Mouse (Mus musculus): ENCODE measurements at regions not wholly inside any gene's neighbourhood (a gene's known extent, or its start where the extent isn't known, plus 50 kb on each side); places are given as distances from the start of the nearest gene placed in this dataset.
"Not testable (repeated sequence)": the region's sequence is repeated elsewhere in the genome, so short reads cannot be mapped to it uniquely, and the experiment has no call there.

DNA sequence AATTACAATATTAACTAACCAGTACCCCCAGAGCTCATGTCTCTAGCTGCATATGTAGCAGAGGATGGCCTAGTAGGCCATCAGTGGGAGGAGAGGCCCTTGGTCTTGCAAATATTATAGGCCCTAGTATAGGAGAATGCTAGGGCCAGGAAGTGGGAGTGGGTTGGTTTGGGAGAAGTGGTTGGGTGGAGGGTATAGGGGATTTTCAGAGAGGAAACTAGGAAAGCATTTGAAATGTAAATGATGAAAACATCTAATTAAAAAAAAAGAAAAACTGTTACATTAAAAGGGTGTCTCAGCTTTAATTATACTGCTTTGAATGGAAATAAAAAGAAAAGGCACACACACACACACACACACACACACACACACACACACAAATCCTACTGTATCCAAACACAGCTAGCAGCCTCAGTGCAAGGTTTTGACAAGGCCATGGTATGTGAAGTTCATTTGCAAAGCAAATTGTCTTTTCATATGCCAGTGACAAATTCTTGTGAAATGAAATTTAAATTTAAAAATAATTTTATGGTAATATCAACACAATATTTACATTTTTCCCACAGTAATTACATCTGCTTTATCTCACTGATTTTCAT lies 180.6 kb downstream of the Casp12 start:
- Histone ChIP-seq H3K27me3 (ENCODE audit: control insufficient read depth, insufficient read depth, low read length) (no peaks in the 10 kb centered on the region), H3K27ac (ENCODE audit: control insufficient read depth, insufficient read depth, low read depth, low read length) (no peak overlapping the region), H3K4me3 (ENCODE audit: control insufficient read depth, low read depth, low read length) (no peak overlapping the region), H3K36me3 (ENCODE audit: control insufficient read depth, insufficient read depth, low read length) (no peaks in the 10 kb centered on the region), H3K4me1 (ENCODE audit: control insufficient read depth, insufficient read depth, low read length) (no peaks in the 10 kb centered on the region)
- TF ChIP-seq CTCF (IDR thresholded peaks at IDR 0.05; ENCODE audit: control insufficient read depth, insufficient read depth, insufficient replicate concordance, low read depth, low read length): no peak
- TF ChIP-seq POLR2A (IDR thresholded peaks at IDR 0.05; ENCODE audit: control insufficient read depth, low read depth, low read length): no peak

GRCm38 (mm10) chr9:5542604-5543003 lies 197.4 kb downstream of the Casp12 start:
- Histone ChIP-seq H3K36me3 (ENCODE audit: control insufficient read depth, insufficient read depth, low read length) (no peaks in the 10 kb centered on the region), H3K27me3 (ENCODE audit: control insufficient read depth, insufficient read depth, low read length) (no peaks in the 10 kb centered on the region)
- no peak for TF ChIP-seq POLR2A (IDR thresholded peaks at IDR 0.05; ENCODE audit: control insufficient read depth, low read depth, low read length)
- no peak for TF ChIP-seq CTCF (IDR thresholded peaks at IDR 0.05; ENCODE audit: control insufficient read depth, insufficient read depth, insufficient replicate concordance, low read depth, low read length)

DNA sequence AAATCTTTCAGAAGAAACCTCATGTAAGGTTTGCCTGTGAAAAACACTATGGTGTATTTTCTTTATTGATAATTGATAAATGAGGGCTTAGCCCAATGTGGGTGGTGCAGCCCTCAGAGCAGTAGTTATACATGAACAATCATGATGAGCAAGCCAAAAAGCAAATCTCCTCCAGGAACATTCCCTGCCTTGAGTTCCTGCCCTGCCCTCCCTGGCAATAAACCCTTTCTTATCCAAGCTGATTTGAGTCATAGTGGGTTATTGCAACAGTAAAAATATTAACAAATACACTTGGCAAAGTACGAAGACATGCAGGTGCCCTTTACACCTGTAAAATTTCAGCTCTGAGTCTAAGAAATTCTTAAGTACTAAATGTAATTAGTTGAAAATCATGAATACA lies 229.8 kb downstream of the Casp12 start:
- TF ChIP-seq CTCF (IDR thresholded peaks at IDR 0.05; ENCODE audit: control insufficient read depth, insufficient read depth, insufficient replicate concordance, low read depth, low read length) (no peak), POLR2A (IDR thresholded peaks at IDR 0.05; ENCODE audit: control insufficient read depth, low read depth, low read length) (no peak)
- H3K27ac ChIP-seq (ENCODE audit: control insufficient read depth, insufficient read depth, low read depth, low read length): no peak overlapping the region
- no peaks in the 10 kb centered on the region for H3K4me1 ChIP-seq (ENCODE audit: control insufficient read depth, insufficient read depth, low read length)
- H3K27me3 ChIP-seq (ENCODE audit: control insufficient read depth, insufficient read depth, low read length): no peaks in the 10 kb centered on the region
- no peak overlapping the region for H3K4me3 ChIP-seq (ENCODE audit: control insufficient read depth, low read depth, low read length)
- H3K36me3 ChIP-seq (ENCODE audit: control insufficient read depth, insufficient read depth, low read length): no peaks in the 10 kb centered on the region

More at GRCm38 (mm10) chr9:5542604-5543003, 197.4 kb downstream of the Casp12 start:
- no peak overlapping the region for H3K4me3 ChIP-seq (ENCODE audit: control insufficient read depth, low read depth, low read length)
- H3K4me1 ChIP-seq (ENCODE audit: control insufficient read depth, insufficient read depth, low read length): no peaks in the 10 kb centered on the region
- no peak overlapping the region for H3K27ac ChIP-seq (ENCODE audit: control insufficient read depth, insufficient read depth, low read depth, low read length)

DNA sequence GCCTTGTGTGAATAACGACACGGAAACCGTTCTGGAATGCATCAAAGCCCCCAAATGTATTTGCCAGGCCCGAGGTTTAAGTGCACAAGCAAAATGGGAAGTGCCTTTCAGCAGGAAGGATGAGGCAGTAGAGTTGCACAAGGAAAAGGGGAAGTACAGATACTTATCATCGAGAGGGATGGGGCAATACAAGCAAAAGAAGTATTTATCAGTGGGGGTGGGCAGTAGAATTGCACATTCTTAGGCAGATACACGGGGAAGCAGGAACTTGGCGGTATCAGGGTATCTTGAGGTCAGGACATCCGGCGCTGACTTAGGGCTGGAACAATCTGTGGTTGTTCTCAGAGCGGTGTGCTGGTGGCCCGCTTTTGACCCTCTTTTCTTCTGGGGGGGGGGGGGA lies 232.9 kb downstream of the Casp12 start:
- H3K4me1 ChIP-seq (ENCODE audit: control insufficient read depth, insufficient read depth, low read length): not testable (repeated sequence)

DNA sequence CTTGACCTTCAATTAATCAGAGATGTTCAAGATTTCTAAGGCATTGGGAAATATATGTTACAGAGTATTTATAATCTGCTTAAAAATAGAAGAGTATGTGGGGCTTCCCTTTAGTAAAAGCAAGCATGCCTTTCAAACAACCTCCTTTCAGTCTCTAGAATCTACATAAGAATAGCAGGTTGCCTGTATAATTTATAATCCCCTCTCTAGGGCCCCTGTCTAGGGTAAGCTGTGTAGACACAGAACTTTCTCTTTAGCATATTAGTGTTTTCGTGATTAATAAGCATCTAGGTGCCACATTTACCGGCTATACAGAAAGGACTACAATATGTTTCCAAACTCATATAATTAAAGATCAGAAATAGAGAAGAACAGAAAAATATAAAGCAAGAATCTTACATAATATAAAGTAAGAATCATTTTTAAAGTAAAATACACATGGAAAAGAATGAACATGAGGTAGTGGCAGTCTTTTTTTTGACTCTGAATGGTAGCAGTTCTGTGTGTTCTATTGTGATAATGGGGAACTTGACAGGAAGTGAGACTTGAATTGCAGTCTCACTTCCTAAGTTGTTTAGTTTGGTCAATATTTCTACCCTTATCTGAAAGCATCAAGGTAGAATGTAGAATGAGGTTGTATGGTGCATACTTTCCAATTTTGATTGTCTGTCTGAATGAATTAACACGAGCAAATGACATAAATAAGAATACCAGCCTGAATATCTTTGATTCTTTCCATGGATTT lies 250.8 kb downstream of the Casp12 start:
- TF ChIP-seq CTCF (IDR thresholded peaks at IDR 0.05; ENCODE audit: control insufficient read depth, insufficient read depth, insufficient replicate concordance, low read depth, low read length): no peak
- TF ChIP-seq POLR2A (IDR thresholded peaks at IDR 0.05; ENCODE audit: control insufficient read depth, low read depth, low read length): no peak
- no peaks in the 10 kb centered on the region for H3K4me1 ChIP-seq (ENCODE audit: control insufficient read depth, insufficient read depth, low read length)
- no peaks in the 10 kb centered on the region for H3K27me3 ChIP-seq (ENCODE audit: control insufficient read depth, insufficient read depth, low read length)
- no peak overlapping the region for H3K27ac ChIP-seq (ENCODE audit: control insufficient read depth, insufficient read depth, low read depth, low read length)
- H3K36me3 ChIP-seq (ENCODE audit: control insufficient read depth, insufficient read depth, low read length): no peaks in the 10 kb centered on the region
- no peak overlapping the region for H3K4me3 ChIP-seq (ENCODE audit: control insufficient read depth, low read depth, low read length)

More for the DNA sequence above, 232.9 kb downstream of the Casp12 start:
- not testable (repeated sequence) for H3K27me3 ChIP-seq (ENCODE audit: control insufficient read depth, insufficient read depth, low read length); H3K4me3 ChIP-seq (ENCODE audit: control insufficient read depth, low read depth, low read length); H3K36me3 ChIP-seq (ENCODE audit: control insufficient read depth, insufficient read depth, low read length); H3K27ac ChIP-seq (ENCODE audit: control insufficient read depth, insufficient read depth, low read depth, low read length)

DNA sequence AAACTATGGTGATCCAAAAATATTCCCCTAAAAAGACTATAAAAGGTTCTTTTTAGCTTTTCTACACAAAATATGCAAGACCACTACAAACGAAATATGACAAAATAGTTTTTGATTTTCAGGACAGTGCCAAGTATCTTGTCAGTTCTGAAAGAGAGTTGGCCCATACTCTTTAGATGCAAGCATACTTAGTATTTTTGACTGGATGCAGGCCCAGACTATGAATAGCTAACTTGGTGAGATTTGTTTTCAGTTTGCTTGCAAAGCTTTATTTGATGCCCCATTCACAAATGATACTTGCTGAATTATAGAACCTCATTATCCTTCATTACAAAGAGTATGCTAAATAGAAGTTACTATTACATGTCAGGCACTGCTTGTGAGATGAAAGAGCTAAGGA lies 258.8 kb downstream of the Casp12 start:
- no peaks in the 10 kb centered on the region for H3K36me3 ChIP-seq (ENCODE audit: control insufficient read depth, insufficient read depth, low read length)

GRCm38 (mm10) chr9:5605015-5605414 lies 259.8 kb downstream of the Casp12 start:
- no peaks in the 10 kb centered on the region for H3K36me3 ChIP-seq (ENCODE audit: control insufficient read depth, insufficient read depth, low read length)
- H3K27ac ChIP-seq (ENCODE audit: control insufficient read depth, insufficient read depth, low read depth, low read length): no peak overlapping the region
- no peak for TF ChIP-seq POLR2A (IDR thresholded peaks at IDR 0.05; ENCODE audit: control insufficient read depth, low read depth, low read length)
- no peaks in the 10 kb centered on the region for H3K4me1 ChIP-seq (ENCODE audit: control insufficient read depth, insufficient read depth, low read length)
- no peak overlapping the region for H3K4me3 ChIP-seq (ENCODE audit: control insufficient read depth, low read depth, low read length)
- H3K27me3 ChIP-seq (ENCODE audit: control insufficient read depth, insufficient read depth, low read length): no peaks in the 10 kb centered on the region

More for the DNA sequence above, 258.8 kb downstream of the Casp12 start:
- H3K27ac ChIP-seq (ENCODE audit: control insufficient read depth, insufficient read depth, low read depth, low read length): no peak overlapping the region
- no peak overlapping the region for H3K4me3 ChIP-seq (ENCODE audit: control insufficient read depth, low read depth, low read length)
- no peaks in the 10 kb centered on the region for H3K4me1 ChIP-seq (ENCODE audit: control insufficient read depth, insufficient read depth, low read length)
- H3K27me3 ChIP-seq (ENCODE audit: control insufficient read depth, insufficient read depth, low read length): no peaks in the 10 kb centered on the region
- TF ChIP-seq POLR2A (IDR thresholded peaks at IDR 0.05; ENCODE audit: control insufficient read depth, low read depth, low read length): no peak
- TF ChIP-seq CTCF (IDR thresholded peaks at IDR 0.05; ENCODE audit: control insufficient read depth, insufficient read depth, insufficient replicate concordance, low read depth, low read length): no peak

Measured in testis, adult 2 months (tissue).